Mouse (Mus musculus): ENCODE results near the gene Wdr20. TPM values are rescaled to one million over a fixed set of nuclear protein-coding genes. Genes with fewer than 3 reads are reported as not detected.
"Not testable (repeated sequence)": the region's sequence is repeated elsewhere in the genome, so short reads cannot be mapped to it uniquely, and the experiment has no call there.

Gene Wdr20
- 12.8 and 14.0 TPM in 2 replicates for polyA plus RNA-seq (2015; fragmentation: Nextera tagmentation; extraction: Ambion mirVana)

- H3K4me1 ChIP-seq (replicated peaks; ENCODE audit: control insufficient read depth, insufficient read depth), result peaks cover 7% of the 10 kb centered on the region
- peak within 1 kb of the TSS; percentile 100 for H3K4me3 ChIP-seq (ENCODE audit: low read depth, low read length)
- TF ChIP-seq CTCF (IDR thresholded peaks at IDR 0.05; ENCODE audit: low read depth) (no peak), EP300 (optimal IDR thresholded peaks at IDR 0.05) (no peak)
- under 1% methylated on average over 69 of the region's 69 CpGs for whole genome bisulfite sequencing
- peak within 1 kb of the TSS; percentile 96 for H3K9ac ChIP-seq (ENCODE audit: low read length)
- peak; percentile 99 for DNase-seq (ENCODE audit: low spot score)
- H3K9me3 ChIP-seq (ENCODE audit: control insufficient read depth, low read length), result no peaks in the 10 kb centered on the region
- no peaks in the 10 kb centered on the region for H3K36me3 ChIP-seq (ENCODE audit: control insufficient read depth, insufficient read depth, low read length)
- H3K4me2 ChIP-seq (replicated peaks; ENCODE audit: low read depth), result peak within 1 kb of the TSS; percentile 85
- H3K27ac ChIP-seq (replicated peaks), result peak within 1 kb of the TSS; percentile 87
- H3K27me3 ChIP-seq (ENCODE audit: control insufficient read depth, insufficient read depth, low read length), result no peaks in the 10 kb centered on the region
- peak; percentile 98 for ATAC-seq (ENCODE audit: low FRiP score, low TSS enrichment)
Measured at GRCm38 (mm10) chr12:110737170-110738157, at the start of gene Wdr20. Wdr20 (plus strand) TSS chr12:110737944.

DNA sequence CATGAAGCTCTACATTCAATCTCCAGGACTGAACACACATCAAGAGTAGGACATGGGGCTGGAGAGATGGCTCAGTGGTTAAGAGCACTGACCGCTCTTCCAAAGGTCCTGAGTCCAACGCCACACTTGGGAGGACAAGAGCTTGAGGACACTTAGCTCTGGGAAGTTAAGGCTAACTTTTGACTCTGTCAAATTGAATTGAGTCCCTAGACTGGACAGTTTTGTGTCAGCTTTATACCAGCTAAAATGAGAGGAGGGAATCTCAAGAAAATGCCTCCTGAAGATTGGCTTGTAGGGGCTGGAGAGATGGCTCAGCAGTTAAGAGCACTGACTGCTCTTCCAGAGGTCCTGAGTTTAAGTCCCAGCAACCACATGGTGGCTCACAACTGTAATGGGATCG, 48.8 kb upstream of the Wdr20 start:
- not testable (repeated sequence) for DNase-seq (ENCODE audit: low spot score); ATAC-seq (ENCODE audit: low FRiP score, low TSS enrichment); H3K4me3 ChIP-seq (ENCODE audit: low read depth, low read length); H3K27me3 ChIP-seq (ENCODE audit: control insufficient read depth, insufficient read depth, low read length); H3K4me1 ChIP-seq (replicated peaks; ENCODE audit: control insufficient read depth, insufficient read depth); H3K27ac ChIP-seq (replicated peaks); H3K9ac ChIP-seq (ENCODE audit: low read length); H3K4me2 ChIP-seq (replicated peaks; ENCODE audit: low read depth); H3K9me3 ChIP-seq (ENCODE audit: control insufficient read depth, low read length)
- H3K36me3 ChIP-seq (ENCODE audit: control insufficient read depth, insufficient read depth, low read length), result peaks cover 17% of the 10 kb centered on the region
- WGBS, result 96% methylated on average over 3 of the region's 3 CpGs

- 87% methylated on average over 6 of the region's 6 CpGs for WGBS
- no peaks in the 10 kb centered on the region for H3K27me3 ChIP-seq (ENCODE audit: control insufficient read depth, insufficient read depth, low read length)
- no peak overlapping the region for H3K9ac ChIP-seq (ENCODE audit: low read length)
- peaks cover 17% of the 10 kb centered on the region for H3K36me3 ChIP-seq (ENCODE audit: control insufficient read depth, insufficient read depth, low read length)
- no peak for DNase-seq (ENCODE audit: low spot score)
- H3K9me3 ChIP-seq (ENCODE audit: control insufficient read depth, low read length), result no peaks in the 10 kb centered on the region
- H3K4me2 ChIP-seq (replicated peaks; ENCODE audit: low read depth), result no peak overlapping the region
- H3K4me3 ChIP-seq (ENCODE audit: low read depth, low read length), result no peak overlapping the region
- no peak for ATAC-seq (ENCODE audit: low FRiP score, low TSS enrichment)
- TF ChIP-seq EP300 (optimal IDR thresholded peaks at IDR 0.05) (no peak), CTCF (IDR thresholded peaks at IDR 0.05; ENCODE audit: low read depth) (no peak)
- H3K4me1 ChIP-seq (replicated peaks; ENCODE audit: control insufficient read depth, insufficient read depth), result 0 out of 2 replicates have a peak, but pooled peaks cover 2% of the 10 kb centered on the region
- H3K27ac ChIP-seq (replicated peaks), result no peak overlapping the region
Measured at GRCm38 (mm10) chr12:110689919-110690643, 47.7 kb upstream of the Wdr20 start.

GRCm38 (mm10) chr12:110693378-110693777, 44.4 kb upstream of the Wdr20 start:
- DNase-seq (ENCODE audit: low spot score); H3K4me3 ChIP-seq (ENCODE audit: low read depth, low read length); H3K27ac ChIP-seq (replicated peaks); H3K27me3 ChIP-seq (ENCODE audit: control insufficient read depth, insufficient read depth, low read length); ATAC-seq (ENCODE audit: low FRiP score, low TSS enrichment); H3K4me1 ChIP-seq (replicated peaks; ENCODE audit: control insufficient read depth, insufficient read depth); H3K9me3 ChIP-seq (ENCODE audit: control insufficient read depth, low read length); H3K4me2 ChIP-seq (replicated peaks; ENCODE audit: low read depth); H3K9ac ChIP-seq (ENCODE audit: low read length): not testable (repeated sequence)
- 56% methylated on average over 5 of the region's 5 CpGs for WGBS
- peaks cover 17% of the 10 kb centered on the region for H3K36me3 ChIP-seq (ENCODE audit: control insufficient read depth, insufficient read depth, low read length)

DNA sequence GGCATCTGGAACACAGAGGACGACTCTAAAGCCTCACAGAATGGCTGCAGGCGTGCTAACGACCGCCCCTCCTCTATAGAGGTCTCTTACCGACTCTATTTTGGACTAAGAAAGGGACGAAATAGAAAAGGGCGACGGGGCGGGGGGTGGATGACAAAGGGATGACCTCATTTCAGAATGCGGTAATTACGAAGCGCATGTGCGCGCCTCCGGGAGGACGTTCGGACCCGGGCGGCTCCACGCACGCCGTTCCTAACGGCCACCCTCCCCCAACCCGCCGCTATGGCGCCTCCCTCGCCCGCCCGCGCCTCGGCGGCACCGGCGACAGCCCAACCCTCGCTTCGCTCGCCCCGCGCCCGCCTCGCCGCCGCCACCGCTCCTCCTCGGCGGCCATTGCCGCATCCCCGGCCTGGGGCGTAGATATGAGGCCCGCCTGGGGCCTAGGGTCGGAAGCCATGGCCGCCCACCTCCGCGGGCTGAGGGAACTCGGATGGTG, 42.0 kb upstream of the Wdr20 start:
- ATAC-seq (ENCODE audit: low FRiP score, low TSS enrichment), result peak; percentile 49
- Histone ChIP-seq H3K36me3 (ENCODE audit: control insufficient read depth, insufficient read depth, low read length) (peaks cover 9% of the 10 kb centered on the region), H3K27me3 (ENCODE audit: control insufficient read depth, insufficient read depth, low read length) (no peaks in the 10 kb centered on the region), H3K4me1 (replicated peaks; ENCODE audit: control insufficient read depth, insufficient read depth) (peaks cover 2% of the 10 kb centered on the region; the same call in 1 of the 2 replicates), H3K4me3 (ENCODE audit: low read depth, low read length) (peak overlapping the region; percentile 100), H3K27ac (replicated peaks) (peak overlapping the region; percentile 96), H3K4me2 (replicated peaks; ENCODE audit: low read depth) (peak overlapping the region; percentile 62), H3K9ac (ENCODE audit: low read length) (peak overlapping the region; percentile 96), H3K9me3 (ENCODE audit: control insufficient read depth, low read length) (no peaks in the 10 kb centered on the region)
- DNase-seq (ENCODE audit: low spot score), result peak; percentile 56
- WGBS, result under 1% methylated on average over 30 of the region's 55 CpGs
- TF ChIP-seq CTCF (IDR thresholded peaks at IDR 0.05; ENCODE audit: low read depth) (no peak), EP300 (optimal IDR thresholded peaks at IDR 0.05) (no peak)
